Mouse (Mus musculus): ENCODE measurements around the gene Trpm4. TPM values are rescaled to one million over a fixed set of nuclear protein-coding genes. Genes with fewer than 3 reads are reported as not detected.
A peak's percentile ranks its signal among the peaks of the same experiment; 100 is the strongest.

Trpm4 gene
- polyA plus RNA-seq (2011; ENCODE audit: insufficient read depth, insufficient read length, low read depth, missing spikeins), result 18.9 and 19.8 TPM in 2 replicates

DNA sequence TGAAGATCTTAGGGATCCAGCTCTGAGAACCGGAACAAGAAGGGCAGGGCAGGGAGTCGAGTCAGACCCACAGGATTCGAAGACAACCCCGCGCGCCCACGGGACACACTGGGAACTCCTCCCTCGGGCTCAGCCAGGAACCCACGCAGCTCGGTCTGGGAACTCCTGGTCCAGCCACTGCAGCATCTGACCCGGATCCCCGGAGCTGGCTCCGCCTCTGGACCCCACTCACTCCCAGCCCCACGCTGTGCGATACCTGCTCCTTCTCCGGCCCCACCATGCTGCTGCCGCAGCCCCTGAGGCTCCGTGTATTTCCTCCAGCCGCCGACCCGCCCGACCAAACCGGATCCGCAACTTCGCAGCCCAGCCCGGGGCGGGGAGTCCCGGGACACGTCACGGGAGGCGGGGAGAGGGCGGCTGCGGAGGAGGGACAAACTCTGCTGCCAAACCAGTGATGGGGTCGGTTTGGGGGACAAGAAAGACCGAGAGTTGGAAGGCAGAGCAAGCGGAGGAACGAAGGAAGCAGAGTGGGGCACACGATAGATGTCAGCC is at the start of gene Trpm4:
Trpm4 (minus strand) TSS at position 350 of the 552 bp plus-strand sequence.
- no peaks in the 10 kb centered on the region for H3K27me3 ChIP-seq (ENCODE audit: control insufficient read depth, insufficient read depth, low read length, poor library complexity, severe bottlenecking)
- peaks cover 9% of the 10 kb centered on the region for H3K4me1 ChIP-seq (ENCODE audit: control insufficient read depth, insufficient read depth, low read length)
- H3K9me3 ChIP-seq (replicated peaks; ENCODE audit: control insufficient read depth, insufficient read depth, low read length, poor library complexity, severe bottlenecking), result no peaks in the 10 kb centered on the region
- H3K4me3 ChIP-seq (ENCODE audit: low read depth, low read length), result peak within 1 kb of the TSS; percentile 85
- peak within 1 kb of the TSS; percentile 58 for H3K9ac ChIP-seq (ENCODE audit: low read depth, poor library complexity, severe bottlenecking)
- TF ChIP-seq EP300 (IDR thresholded peaks at IDR 0.05; ENCODE audit: insufficient read depth, low read depth, low read length) (peak; percentile 47; the same call in 1 of the 2 replicates), CTCF (IDR thresholded peaks at IDR 0.05; ENCODE audit: low read depth, low read length) (no peak)
- no peaks in the 10 kb centered on the region for H3K36me3 ChIP-seq (ENCODE audit: control insufficient read depth, insufficient read depth, low read length, poor library complexity, severe bottlenecking)
- H3K27ac ChIP-seq (ENCODE audit: insufficient read depth, low read length), result no peak within 1 kb of the TSS

- no peaks in the 10 kb centered on the region for H3K9me3 ChIP-seq (replicated peaks; ENCODE audit: control insufficient read depth, insufficient read depth, low read length, poor library complexity, severe bottlenecking)
- no peaks in the 10 kb centered on the region for H3K27me3 ChIP-seq (ENCODE audit: control insufficient read depth, insufficient read depth, low read length, poor library complexity, severe bottlenecking)
- H3K4me3 ChIP-seq (ENCODE audit: low read depth, low read length), result no peak overlapping the region
- H3K36me3 ChIP-seq (ENCODE audit: control insufficient read depth, insufficient read depth, low read length, poor library complexity, severe bottlenecking), result peaks cover 63% of the 10 kb centered on the region
- no peak for TF ChIP-seq CTCF (IDR thresholded peaks at IDR 0.05; ENCODE audit: low read depth, low read length)
- no peak for TF ChIP-seq POLR2A (IDR thresholded peaks at IDR 0.05; ENCODE audit: insufficient read depth, low read length)
- no peak for TF ChIP-seq EP300 (IDR thresholded peaks at IDR 0.05; ENCODE audit: insufficient read depth, low read depth, low read length)
- no peaks in the 10 kb centered on the region for H3K4me1 ChIP-seq (ENCODE audit: control insufficient read depth, insufficient read depth, low read length)
- H3K27ac ChIP-seq (ENCODE audit: insufficient read depth, low read length), result no peak overlapping the region
- H3K9ac ChIP-seq (ENCODE audit: low read depth, poor library complexity, severe bottlenecking), result no peak overlapping the region
These were observed 42.5 kb upstream of the Trpm4 start for GRCm38 (mm10) chr7:45376057-45376456.

DNA sequence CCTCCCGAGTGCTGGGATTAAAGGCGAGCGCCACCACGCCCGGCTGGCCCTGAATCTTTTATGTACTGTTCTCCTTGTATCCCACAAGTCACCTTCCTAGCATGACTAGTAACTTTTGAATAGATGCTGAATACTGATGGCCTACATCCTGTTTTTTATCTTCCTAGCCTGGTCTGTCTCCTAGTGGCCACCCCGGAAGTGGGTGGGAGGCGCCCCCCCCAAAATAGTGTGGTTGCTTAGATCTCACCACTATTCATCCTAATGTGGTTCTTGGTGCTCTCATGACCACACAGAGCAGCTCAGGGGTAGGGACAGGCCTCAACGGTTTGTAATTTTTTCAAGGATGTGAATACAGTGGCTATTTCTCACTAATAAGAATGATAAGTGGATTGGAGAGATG is 41.0 kb upstream of the Trpm4 start:
- H3K36me3 ChIP-seq (ENCODE audit: control insufficient read depth, insufficient read depth, low read length, poor library complexity, severe bottlenecking), result peaks cover 49% of the 10 kb centered on the region
- H3K9me3 ChIP-seq (replicated peaks; ENCODE audit: control insufficient read depth, insufficient read depth, low read length, poor library complexity, severe bottlenecking), result no peaks in the 10 kb centered on the region
- H3K27me3 ChIP-seq (ENCODE audit: control insufficient read depth, insufficient read depth, low read length, poor library complexity, severe bottlenecking), result no peaks in the 10 kb centered on the region
- H3K4me1 ChIP-seq (ENCODE audit: control insufficient read depth, insufficient read depth, low read length), result no peaks in the 10 kb centered on the region
- TF ChIP-seq EP300 (IDR thresholded peaks at IDR 0.05; ENCODE audit: insufficient read depth, low read depth, low read length), result no peak
- TF ChIP-seq CTCF (IDR thresholded peaks at IDR 0.05; ENCODE audit: low read depth, low read length), result no peak
- TF ChIP-seq POLR2A (IDR thresholded peaks at IDR 0.05; ENCODE audit: insufficient read depth, low read length), result no peak
- H3K9ac ChIP-seq (ENCODE audit: low read depth, poor library complexity, severe bottlenecking), result no peak overlapping the region
- no peak overlapping the region for H3K4me3 ChIP-seq (ENCODE audit: low read depth, low read length)
- H3K27ac ChIP-seq (ENCODE audit: insufficient read depth, low read length), result no peak overlapping the region

GRCm38 (mm10) chr7:45372371-45372770 is 38.8 kb upstream of the Trpm4 start:
- no peak overlapping the region for H3K27ac ChIP-seq (ENCODE audit: insufficient read depth, low read length)
- no peaks in the 10 kb centered on the region for H3K27me3 ChIP-seq (ENCODE audit: control insufficient read depth, insufficient read depth, low read length, poor library complexity, severe bottlenecking)
- no peak overlapping the region for H3K4me3 ChIP-seq (ENCODE audit: low read depth, low read length)
- TF ChIP-seq CTCF (IDR thresholded peaks at IDR 0.05; ENCODE audit: low read depth, low read length) (no peak), POLR2A (IDR thresholded peaks at IDR 0.05; ENCODE audit: insufficient read depth, low read length) (no peak), EP300 (IDR thresholded peaks at IDR 0.05; ENCODE audit: insufficient read depth, low read depth, low read length) (no peak)
- no peaks in the 10 kb centered on the region for H3K4me1 ChIP-seq (ENCODE audit: control insufficient read depth, insufficient read depth, low read length)
- H3K9me3 ChIP-seq (replicated peaks; ENCODE audit: control insufficient read depth, insufficient read depth, low read length, poor library complexity, severe bottlenecking), result no peaks in the 10 kb centered on the region
- H3K36me3 ChIP-seq (ENCODE audit: control insufficient read depth, insufficient read depth, low read length, poor library complexity, severe bottlenecking), result peaks cover 31% of the 10 kb centered on the region
- H3K9ac ChIP-seq (ENCODE audit: low read depth, poor library complexity, severe bottlenecking), result no peak overlapping the region

- Histone ChIP-seq H3K4me3 (ENCODE audit: low read depth, low read length) (peak within 1 kb of the TSS; percentile 53), H3K9me3 (replicated peaks; ENCODE audit: control insufficient read depth, insufficient read depth, low read length, poor library complexity, severe bottlenecking) (no peaks in the 10 kb centered on the region), H3K4me1 (ENCODE audit: control insufficient read depth, insufficient read depth, low read length) (no peaks in the 10 kb centered on the region), H3K9ac (ENCODE audit: low read depth, poor library complexity, severe bottlenecking) (0 out of 2 replicates have a peak within 1 kb of the TSS, but pooled peaks have one; percentile 4), H3K27ac (ENCODE audit: insufficient read depth, low read length) (no peak within 1 kb of the TSS), H3K27me3 (ENCODE audit: control insufficient read depth, insufficient read depth, low read length, poor library complexity, severe bottlenecking) (no peaks in the 10 kb centered on the region), H3K36me3 (ENCODE audit: control insufficient read depth, insufficient read depth, low read length, poor library complexity, severe bottlenecking) (peaks cover 14% of the 10 kb centered on the region)
- no peak for TF ChIP-seq POLR2A (IDR thresholded peaks at IDR 0.05; ENCODE audit: insufficient read depth, low read length)
- TF ChIP-seq CTCF (IDR thresholded peaks at IDR 0.05; ENCODE audit: low read depth, low read length), result no peak
- TF ChIP-seq EP300 (IDR thresholded peaks at IDR 0.05; ENCODE audit: insufficient read depth, low read depth, low read length), result no peak
These were observed 37.1 kb upstream of the Trpm4 start, which contains the start of gene Lin7b for GRCm38 (mm10) chr7:45370475-45371311. Gene Lin7b, minus strand, starts transcription at chr7:45370583.

All from ES-Bruce4 (cell line).